Mouse (Mus musculus): Measurements from ENCODE around the gene 6330409D20Rik. TPM values are rescaled to one million over a fixed set of nuclear protein-coding genes. Genes with fewer than 3 reads are reported as not detected.
A peak's percentile ranks its signal among the peaks of the same experiment; 100 is the strongest.

The 6330409D20Rik gene
- polyA plus RNA-seq, 1 experiment from 2014 or later = 3.8 TPM

- DNase-seq (ENCODE audit: low spot score) (no peak), ATAC-seq (ENCODE audit: low FRiP score) (no peak)
- Histone ChIP-seq H3K9me3 (ENCODE audit: control insufficient read depth, low read length) (no peaks in the 10 kb centered on the region), H3K4me3 (replicated peaks; ENCODE audit: low read length) (no peak overlapping the region), H3K27ac (no peak overlapping the region), H3K4me1 (replicated peaks; ENCODE audit: control insufficient read depth, insufficient read depth, low read length) (no peaks in the 10 kb centered on the region), H3K4me2 (replicated peaks) (no peak overlapping the region), H3K36me3 (replicated peaks; ENCODE audit: control insufficient read depth, insufficient read depth) (no peaks in the 10 kb centered on the region), H3K9ac (no peak overlapping the region), H3K27me3 (ENCODE audit: control insufficient read depth, insufficient read depth, low read length) (no peaks in the 10 kb centered on the region)
- WGBS = 86% methylated on average over 6 of the region's 6 CpGs
Observed at GRCm38 (mm10) chr2:32732695-32733094, 8.1 kb downstream of the 6330409D20Rik start.

GRCm38 (mm10) chr2:32731911-32732310, 8.9 kb downstream of the 6330409D20Rik start:
- H3K9ac ChIP-seq = no peak overlapping the region
- no peaks in the 10 kb centered on the region for H3K36me3 ChIP-seq (replicated peaks; ENCODE audit: control insufficient read depth, insufficient read depth)
- no peak overlapping the region for H3K4me2 ChIP-seq (replicated peaks)
- ATAC-seq (ENCODE audit: low FRiP score) (no peak), DNase-seq (ENCODE audit: low spot score) (no peak)
- 79% methylated on average over 4 of the region's 4 CpGs for WGBS
- H3K4me3 ChIP-seq (replicated peaks; ENCODE audit: low read length) = no peak overlapping the region
- no peaks in the 10 kb centered on the region for H3K4me1 ChIP-seq (replicated peaks; ENCODE audit: control insufficient read depth, insufficient read depth, low read length)
- H3K27me3 ChIP-seq (ENCODE audit: control insufficient read depth, insufficient read depth, low read length) = no peaks in the 10 kb centered on the region
- 0 out of 2 replicates have a peak overlapping the region, but pooled peaks have one; percentile 51 for H3K27ac ChIP-seq
- H3K9me3 ChIP-seq (ENCODE audit: control insufficient read depth, low read length) = no peaks in the 10 kb centered on the region

- ATAC-seq (ENCODE audit: low FRiP score) (no peak), DNase-seq (ENCODE audit: low spot score) (no peak)
- no peaks in the 10 kb centered on the region for H3K36me3 ChIP-seq (replicated peaks; ENCODE audit: control insufficient read depth, insufficient read depth)
- no peaks in the 10 kb centered on the region for H3K9me3 ChIP-seq (ENCODE audit: control insufficient read depth, low read length)
- H3K27me3 ChIP-seq (ENCODE audit: control insufficient read depth, insufficient read depth, low read length) = no peaks in the 10 kb centered on the region
- WGBS = 46% methylated on average over 11 of the region's 11 CpGs
- H3K4me1 ChIP-seq (replicated peaks; ENCODE audit: control insufficient read depth, insufficient read depth, low read length) = no peaks in the 10 kb centered on the region
- no peak overlapping the region for H3K9ac ChIP-seq
- no peak overlapping the region for H3K4me3 ChIP-seq (replicated peaks; ENCODE audit: low read length)
- peak overlapping the region; percentile 26; the same call in 1 of the 2 replicates for H3K27ac ChIP-seq
- H3K4me2 ChIP-seq (replicated peaks) = no peak overlapping the region
Observed at GRCm38 (mm10) chr2:32730854-32731253, 10.0 kb downstream of the 6330409D20Rik start.

DNA sequence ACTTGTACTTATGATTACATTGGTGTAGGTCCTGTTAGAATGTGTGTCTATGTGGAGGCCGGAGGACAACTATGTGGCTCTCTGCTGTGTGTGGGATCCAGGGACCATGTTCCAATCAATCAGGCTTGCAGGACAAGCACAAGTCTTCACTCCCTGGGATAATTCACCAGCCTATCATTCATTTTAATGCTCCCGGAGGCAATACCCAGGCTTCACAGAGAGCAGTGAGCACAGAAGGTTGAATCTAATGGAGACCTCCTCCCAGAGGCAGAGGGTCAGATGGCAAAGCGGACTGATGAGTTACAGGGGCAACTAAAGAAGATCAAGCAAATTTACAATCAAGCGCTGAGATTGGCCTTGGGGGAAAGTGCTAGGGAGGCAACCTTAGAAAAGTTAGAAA, 11.3 kb downstream of the 6330409D20Rik start:
- no peak overlapping the region for H3K9ac ChIP-seq
- no peaks in the 10 kb centered on the region for H3K4me1 ChIP-seq (replicated peaks; ENCODE audit: control insufficient read depth, insufficient read depth, low read length)
- no peak overlapping the region for H3K4me3 ChIP-seq (replicated peaks; ENCODE audit: low read length)
- WGBS = 64% methylated on average over 4 of the region's 4 CpGs
- DNase-seq (ENCODE audit: low spot score) (no peak), ATAC-seq (ENCODE audit: low FRiP score) (no peak)
- no peaks in the 10 kb centered on the region for H3K36me3 ChIP-seq (replicated peaks; ENCODE audit: control insufficient read depth, insufficient read depth)
- no peaks in the 10 kb centered on the region for H3K27me3 ChIP-seq (ENCODE audit: control insufficient read depth, insufficient read depth, low read length)
- H3K9me3 ChIP-seq (ENCODE audit: control insufficient read depth, low read length) = no peaks in the 10 kb centered on the region
- H3K27ac ChIP-seq = no peak overlapping the region
- H3K4me2 ChIP-seq (replicated peaks) = 0 out of 2 replicates have a peak overlapping the region, but pooled peaks have one; percentile 48

- no peaks in the 10 kb centered on the region for H3K4me1 ChIP-seq (replicated peaks; ENCODE audit: control insufficient read depth, insufficient read depth, low read length)
- peak overlapping the region; percentile 48; the same call in 1 of the 2 replicates for H3K4me2 ChIP-seq (replicated peaks)
- H3K36me3 ChIP-seq (replicated peaks; ENCODE audit: control insufficient read depth, insufficient read depth) = no peaks in the 10 kb centered on the region
- peak overlapping the region; percentile 11; the same call in 1 of the 2 replicates for H3K9ac ChIP-seq
- whole genome bisulfite sequencing = 53% methylated on average over 7 of the region's 7 CpGs
- H3K4me3 ChIP-seq (replicated peaks; ENCODE audit: low read length) = peak overlapping the region; percentile 24
- DNase-seq (ENCODE audit: low spot score) (no peak), ATAC-seq (ENCODE audit: low FRiP score) (no peak)
- H3K27ac ChIP-seq = no peak overlapping the region
- no peaks in the 10 kb centered on the region for H3K9me3 ChIP-seq (ENCODE audit: control insufficient read depth, low read length)
- H3K27me3 ChIP-seq (ENCODE audit: control insufficient read depth, insufficient read depth, low read length) = no peaks in the 10 kb centered on the region
Observed at GRCm38 (mm10) chr2:32728463-32728862, 12.4 kb downstream of the 6330409D20Rik start.

DNA sequence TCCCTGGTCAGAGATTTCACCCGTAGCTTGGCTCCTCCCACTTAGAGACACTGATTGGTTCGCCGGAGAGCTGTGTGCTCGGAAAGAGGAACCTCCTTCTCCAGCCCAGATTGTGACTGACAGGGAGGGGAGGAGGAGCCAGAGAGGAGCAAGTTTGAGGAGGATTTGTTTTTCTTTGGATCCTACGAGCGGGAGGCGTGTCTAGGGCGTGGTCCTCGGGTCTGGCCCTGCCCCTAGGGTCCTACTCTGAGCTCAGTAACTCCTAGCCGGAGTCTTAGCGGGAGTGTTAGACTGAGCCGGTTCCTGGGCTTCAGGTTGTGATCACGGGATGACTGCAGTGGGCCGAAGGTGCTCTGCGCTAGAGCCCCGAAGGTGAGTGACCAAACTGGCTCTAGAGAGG, 13.4 kb downstream of the 6330409D20Rik start:
- Histone ChIP-seq H3K4me1 (replicated peaks; ENCODE audit: control insufficient read depth, insufficient read depth, low read length) (no peaks in the 10 kb centered on the region), H3K36me3 (replicated peaks; ENCODE audit: control insufficient read depth, insufficient read depth) (no peaks in the 10 kb centered on the region), H3K27me3 (ENCODE audit: control insufficient read depth, insufficient read depth, low read length) (no peaks in the 10 kb centered on the region), H3K9me3 (ENCODE audit: control insufficient read depth, low read length) (no peaks in the 10 kb centered on the region), H3K9ac (peak overlapping the region; percentile 41; the same call in 1 of the 2 replicates), H3K4me2 (replicated peaks) (peak overlapping the region; percentile 48), H3K27ac (no peak overlapping the region), H3K4me3 (replicated peaks; ENCODE audit: low read length) (peak overlapping the region; percentile 24)
- DNase-seq (ENCODE audit: low spot score) = peak; percentile 85
- WGBS = under 1% methylated on average over 16 of the region's 16 CpGs
- ATAC-seq (ENCODE audit: low FRiP score) = peak; percentile 93

DNA sequence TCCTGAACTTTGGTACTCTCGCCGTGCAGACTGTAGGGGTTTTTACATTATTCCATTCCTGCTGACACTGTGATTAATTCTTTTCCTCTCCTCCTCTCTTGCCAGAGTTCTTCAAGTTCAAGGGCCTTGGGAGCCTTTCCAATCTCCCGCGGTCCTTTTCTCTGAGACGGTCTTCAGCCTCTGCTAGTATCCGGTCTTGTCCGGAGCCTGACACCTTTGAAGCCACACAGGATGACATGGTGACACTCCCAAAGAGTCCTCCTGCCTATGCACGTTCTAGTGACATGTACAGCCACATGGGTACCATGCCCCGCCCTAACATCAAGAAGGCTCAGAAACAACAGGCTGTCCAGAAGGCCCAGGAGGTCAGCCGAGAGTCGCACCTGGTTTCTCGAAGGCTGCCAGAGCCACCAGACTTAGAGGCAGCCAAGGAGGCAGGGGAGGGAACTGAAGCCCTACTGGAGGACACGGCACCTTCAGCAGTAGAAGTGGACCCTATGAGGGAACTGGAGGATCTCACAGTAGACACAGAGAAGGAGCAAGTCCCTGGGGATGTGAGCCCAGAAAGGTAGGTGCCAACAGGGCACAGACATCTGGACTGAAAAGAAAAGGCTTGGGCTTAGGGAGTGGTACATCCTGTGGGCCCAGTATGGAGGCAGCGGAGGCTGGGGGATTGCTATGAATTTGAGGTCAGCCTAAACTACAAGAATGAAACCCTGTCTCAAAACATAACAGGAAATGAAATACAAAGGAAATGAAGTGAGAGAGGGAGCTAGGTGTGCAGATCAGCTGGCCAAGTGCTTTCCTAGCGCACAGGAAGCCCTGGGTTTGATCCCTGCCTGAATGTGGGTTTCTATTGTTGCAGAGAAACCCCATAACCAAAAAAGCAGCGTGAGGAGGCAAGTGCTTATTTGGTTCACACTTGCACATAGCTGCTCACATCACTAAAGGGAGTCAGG, 15.7 kb downstream of the 6330409D20Rik start:
- Histone ChIP-seq H3K4me1 (replicated peaks; ENCODE audit: control insufficient read depth, insufficient read depth, low read length) (peaks cover 3% of the 10 kb centered on the region; the same call in 1 of the 2 replicates), H3K36me3 (replicated peaks; ENCODE audit: control insufficient read depth, insufficient read depth) (no peaks in the 10 kb centered on the region), H3K4me3 (replicated peaks; ENCODE audit: low read length) (no peak overlapping the region), H3K27me3 (ENCODE audit: control insufficient read depth, insufficient read depth, low read length) (no peaks in the 10 kb centered on the region), H3K9ac (no peak overlapping the region), H3K4me2 (replicated peaks) (no peak overlapping the region), H3K9me3 (ENCODE audit: control insufficient read depth, low read length) (no peaks in the 10 kb centered on the region), H3K27ac (no peak overlapping the region)
- no peak for ATAC-seq (ENCODE audit: low FRiP score)
- no peak for DNase-seq (ENCODE audit: low spot score)
- WGBS = 81% methylated on average over 16 of the region's 16 CpGs

GRCm38 (mm10) chr2:32724149-32724548, 16.7 kb downstream of the 6330409D20Rik start:
- Histone ChIP-seq H3K9me3 (ENCODE audit: control insufficient read depth, low read length) (no peaks in the 10 kb centered on the region), H3K9ac (no peak overlapping the region), H3K27ac (no peak overlapping the region), H3K4me2 (replicated peaks) (no peak overlapping the region), H3K27me3 (ENCODE audit: control insufficient read depth, insufficient read depth, low read length) (no peaks in the 10 kb centered on the region), H3K4me1 (replicated peaks; ENCODE audit: control insufficient read depth, insufficient read depth, low read length) (peaks cover 5% of the 10 kb centered on the region; the same call in 1 of the 2 replicates), H3K4me3 (replicated peaks; ENCODE audit: low read length) (no peak overlapping the region), H3K36me3 (replicated peaks; ENCODE audit: control insufficient read depth, insufficient read depth) (no peaks in the 10 kb centered on the region)
- DNase-seq (ENCODE audit: low spot score) (no peak), ATAC-seq (ENCODE audit: low FRiP score) (no peak)
- 82% methylated on average over 4 of the region's 4 CpGs for WGBS

DNA sequence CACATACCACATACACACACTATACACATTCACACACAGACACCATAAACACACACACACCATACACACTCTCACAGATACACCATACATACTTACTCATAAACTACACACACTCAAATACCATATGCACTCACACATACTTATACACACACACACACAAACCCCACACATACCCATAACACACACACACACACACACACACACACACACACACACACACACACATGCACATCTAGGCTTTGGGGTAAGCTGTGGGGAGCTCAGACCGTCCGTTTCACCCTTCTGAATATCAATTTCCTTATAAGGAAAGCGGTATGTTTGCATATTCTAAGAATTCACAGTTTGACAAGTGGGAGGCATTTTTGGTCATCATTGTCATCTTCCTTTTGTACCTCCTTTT, 18.2 kb downstream of the 6330409D20Rik start:
- Histone ChIP-seq H3K4me2 (replicated peaks) (no peak overlapping the region), H3K9me3 (ENCODE audit: control insufficient read depth, low read length) (no peaks in the 10 kb centered on the region), H3K27ac (no peak overlapping the region), H3K27me3 (ENCODE audit: control insufficient read depth, insufficient read depth, low read length) (no peaks in the 10 kb centered on the region), H3K9ac (no peak overlapping the region), H3K4me1 (replicated peaks; ENCODE audit: control insufficient read depth, insufficient read depth, low read length) (peaks cover 7% of the 10 kb centered on the region; the same call in 1 of the 2 replicates), H3K4me3 (replicated peaks; ENCODE audit: low read length) (no peak overlapping the region), H3K36me3 (replicated peaks; ENCODE audit: control insufficient read depth, insufficient read depth) (no peaks in the 10 kb centered on the region)
- WGBS = 77% methylated on average over 3 of the region's 3 CpGs
- ATAC-seq (ENCODE audit: low FRiP score) = no peak
- no peak for DNase-seq (ENCODE audit: low spot score)

All from hindbrain, embryonic 14.5 days (tissue).